Mouse (Mus musculus) cortical plate, adult 2 months (tissue): ENCODE data around the gene Zfp740.

ENCODE experiments used
- CTCF ChIP-seq: fragments of 200-500 bp; IDR thresholded peaks from 2 replicates; pipeline ENCODE4 v1.5.1; 2011; ENCODE audit warnings: mild to moderate bottlenecking, control low read depth, low read length; ENCODE audit not compliant: insufficient read depth; ENCODE audit errors: extremely low read depth
- POLR2A ChIP-seq: fragments of 200-500 bp; IDR thresholded peaks from 2 replicates; pipeline ENCODE4 v1.6.1; 2011; ENCODE audit warnings: mild to moderate bottlenecking, low read length, control low read depth; ENCODE audit not compliant: insufficient read depth; ENCODE audit errors: extremely low read depth

- TF ChIP-seq CTCF (no peak), POLR2A (no peak)
These were observed 9.4 kb upstream of the Zfp740 start for GRCm38 (mm10) chr15:102193652-102194051.
